Mouse (Mus musculus): Measurements from ENCODE around the gene Pik3ip1.

Pik3ip1 gene
- long read RNA-seq, experiment 1, transcript Pik3ip1-201 (6 exons, 2,573 nt) = major isoform, 14 of 15 reads
- long read RNA-seq, experiment 1, partial matches to known transcripts = 0 of 15 reads
- long read RNA-seq, experiment 1, other reads (novel, unspliced or antisense) = 0 of 15 reads
- long read RNA-seq, experiment 2, transcript Pik3ip1-201 (6 exons, 2,573 nt) = major isoform, 15 of 20 reads
- long read RNA-seq, experiment 2, partial matches to known transcripts = 0 of 20 reads
- long read RNA-seq, experiment 2, other reads (novel, unspliced or antisense) = 3 of 20 reads

- intact Hi-C loops (cut with DNase I) = no loop called here
Observed at GRCm38 (mm10) chr11:3329891-3330451, at the start of gene Pik3ip1. TSS of gene Pik3ip1 (plus strand) at chr11:3330401.

DNA sequence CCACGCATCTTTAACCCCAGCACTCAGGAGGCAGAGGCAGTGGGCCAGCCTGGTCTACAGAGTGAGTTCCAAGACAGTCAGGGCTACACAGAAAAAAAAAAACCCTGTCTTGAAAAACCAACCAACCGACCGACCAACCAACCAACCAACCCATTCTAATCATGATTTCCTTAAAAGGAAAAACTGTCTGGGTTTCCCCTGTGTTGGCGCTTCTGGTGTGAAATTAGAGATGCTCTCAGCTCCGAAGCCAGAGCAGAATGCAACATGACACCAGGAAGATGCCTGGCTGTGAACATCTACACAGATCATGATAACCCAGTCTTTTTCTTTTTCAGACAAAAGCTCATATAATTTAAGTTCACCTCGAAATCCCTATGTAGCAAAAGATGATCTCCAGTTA, 47.3 kb upstream of the Pik3ip1 start:
- intact Hi-C loops (cut with DNase I) = no loop called here

GRCm38 (mm10) chr11:3283645-3284044, 46.6 kb upstream of the Pik3ip1 start:
- intact Hi-C loops (cut with DNase I) = no loop called here

DNA sequence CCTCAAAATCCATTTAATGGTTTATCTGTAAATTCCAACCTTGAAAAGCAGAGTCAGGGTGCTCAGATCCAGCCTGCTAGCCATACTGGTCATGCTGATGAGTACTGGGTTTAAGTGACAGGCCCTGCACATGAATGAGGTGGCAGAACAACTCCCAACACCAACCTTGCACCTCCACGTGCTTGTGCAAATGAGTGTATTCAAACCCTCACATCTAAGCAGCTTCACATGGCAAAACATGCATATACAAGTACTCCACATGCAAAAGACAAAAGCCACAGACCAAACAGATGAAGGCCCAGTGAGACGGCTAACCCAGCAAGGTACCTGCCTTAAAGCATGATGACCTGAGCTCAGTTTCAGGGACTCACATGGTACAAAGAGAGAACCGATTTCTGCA, 44.3 kb upstream of the Pik3ip1 start:
- intact Hi-C loops (cut with DNase I) = no loop called here

GRCm38 (mm10) chr11:3287131-3287530, 43.1 kb upstream of the Pik3ip1 start:
- intact Hi-C loops (cut with DNase I) = no loop called here

- intact Hi-C loops (cut with DNase I) = no loop called here
Observed at GRCm38 (mm10) chr11:3287921-3288320, 42.3 kb upstream of the Pik3ip1 start.

DNA sequence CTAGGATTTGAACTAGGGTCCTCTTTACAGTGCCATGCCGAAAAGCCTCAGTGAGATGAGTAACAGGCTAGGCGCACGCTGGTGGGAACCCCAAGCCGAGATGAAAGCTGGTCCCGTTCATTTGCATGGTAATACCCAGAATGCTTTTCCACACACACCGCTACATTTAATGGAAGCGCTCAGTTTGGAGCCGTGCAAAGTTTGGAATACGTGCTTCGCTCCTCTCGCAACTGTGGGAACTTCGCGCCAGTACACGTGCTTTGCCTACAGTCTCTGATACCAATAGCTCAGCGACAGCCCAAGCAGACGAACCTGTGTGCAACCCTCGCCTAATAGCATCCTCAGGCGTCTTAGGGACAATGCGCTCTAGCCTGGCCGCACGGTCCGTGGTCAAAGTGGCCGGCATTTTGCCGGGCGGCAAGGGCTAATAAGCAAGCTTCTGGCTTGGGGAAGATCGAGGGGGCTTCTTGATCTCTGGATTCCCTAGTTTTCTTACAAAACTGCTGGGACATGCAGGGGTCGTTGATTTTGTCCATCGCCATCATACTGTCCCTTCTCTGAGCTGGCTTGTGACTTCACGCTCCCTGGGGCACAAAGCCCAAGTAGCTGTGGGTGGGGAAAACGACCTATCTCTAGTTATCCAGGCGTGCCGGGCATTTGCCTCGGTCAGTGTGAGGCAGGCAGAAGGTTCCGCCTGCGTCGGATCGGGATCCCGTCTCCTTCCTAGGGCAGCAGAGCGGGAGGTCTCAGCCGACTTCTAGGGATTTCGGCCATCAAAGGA, 41.5 kb upstream of the Pik3ip1 start, which contains the start of gene Patz1:
TSS of gene Patz1 (plus strand) at position 354 of the 781 bp plus-strand sequence.
- intact Hi-C loops (cut with DNase I) = no loop called here

GRCm38 (mm10) chr11:3289302-3289802, 40.8 kb upstream of the Pik3ip1 start:
- intact Hi-C loops (cut with DNase I) = no loop called here

DNA sequence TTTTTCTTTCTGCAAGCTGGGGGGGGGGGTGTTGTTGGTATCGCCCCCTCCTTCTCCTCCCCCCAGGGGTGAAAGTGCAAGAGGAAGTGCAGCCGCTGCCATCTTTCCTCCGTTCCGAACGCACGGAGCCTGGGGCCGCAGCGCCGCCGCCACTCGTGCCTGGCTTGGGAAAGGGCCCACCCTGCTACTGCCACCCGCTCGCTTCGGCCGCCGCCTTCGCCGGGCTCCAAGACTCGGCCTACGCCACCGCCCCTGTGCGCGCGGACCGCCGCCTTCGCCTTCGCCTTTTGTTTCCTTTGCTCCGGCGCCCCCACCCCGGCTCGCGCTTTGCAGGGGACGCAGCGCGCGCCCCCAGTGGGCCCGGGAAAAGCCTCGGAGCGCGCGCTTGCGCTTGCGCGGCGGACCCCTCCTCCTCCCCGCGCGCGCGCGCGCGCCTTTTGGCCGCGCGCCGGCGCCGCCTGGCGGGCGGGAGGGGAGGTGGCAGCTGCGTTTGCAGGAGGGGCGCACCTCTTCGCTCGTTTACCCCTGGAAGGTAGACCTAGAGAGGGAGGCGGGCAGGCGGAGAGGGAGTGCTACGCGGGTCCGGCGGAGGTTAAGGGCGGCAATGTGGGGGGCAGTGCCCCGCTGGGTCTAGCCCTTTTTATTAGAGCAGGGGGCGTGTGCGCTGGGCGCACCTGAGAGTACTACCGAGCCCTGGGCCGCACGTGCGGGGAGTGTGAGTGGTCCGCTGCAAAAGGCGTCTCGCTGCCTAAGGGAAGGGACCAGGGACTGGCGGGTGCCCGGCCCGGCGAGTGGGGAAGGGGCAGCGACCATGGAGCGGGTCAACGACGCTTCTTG, 40.2 kb upstream of the Pik3ip1 start:
- intact Hi-C loops (cut with DNase I) = no loop called here

GRCm38 (mm10) chr11:3290640-3291310, 39.4 kb upstream of the Pik3ip1 start:
- intact Hi-C loops (cut with DNase I) = no loop called here

GRCm38 (mm10) chr11:3291311-3292061, 38.7 kb upstream of the Pik3ip1 start:
- intact Hi-C loops (cut with DNase I) = no loop called here

DNA sequence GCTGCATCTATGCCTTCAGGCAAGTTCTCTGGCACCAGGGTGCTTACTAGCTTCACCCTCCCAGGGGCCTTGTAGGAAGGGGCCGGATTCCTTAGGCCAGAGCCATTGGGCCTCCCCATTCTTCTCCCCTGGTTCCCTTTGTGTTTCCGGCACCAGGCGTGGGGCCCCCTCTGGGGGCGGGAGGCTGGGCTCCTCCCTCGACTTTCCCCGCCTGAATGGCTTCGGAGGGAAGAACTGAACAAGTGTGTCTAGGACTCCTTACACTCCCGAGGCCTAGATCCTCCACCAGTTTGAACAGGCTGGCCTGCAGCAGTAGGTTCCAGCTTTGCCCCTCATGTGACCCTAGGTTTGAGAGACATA, 38.2 kb upstream of the Pik3ip1 start:
- intact Hi-C loops (cut with DNase I) = no loop called here

- intact Hi-C loops (cut with DNase I) = no loop called here
Observed at GRCm38 (mm10) chr11:3292711-3293249, 37.4 kb upstream of the Pik3ip1 start.

- intact Hi-C loops (cut with DNase I) = no loop called here
Observed at GRCm38 (mm10) chr11:3293361-3293760, 36.8 kb upstream of the Pik3ip1 start.

DNA sequence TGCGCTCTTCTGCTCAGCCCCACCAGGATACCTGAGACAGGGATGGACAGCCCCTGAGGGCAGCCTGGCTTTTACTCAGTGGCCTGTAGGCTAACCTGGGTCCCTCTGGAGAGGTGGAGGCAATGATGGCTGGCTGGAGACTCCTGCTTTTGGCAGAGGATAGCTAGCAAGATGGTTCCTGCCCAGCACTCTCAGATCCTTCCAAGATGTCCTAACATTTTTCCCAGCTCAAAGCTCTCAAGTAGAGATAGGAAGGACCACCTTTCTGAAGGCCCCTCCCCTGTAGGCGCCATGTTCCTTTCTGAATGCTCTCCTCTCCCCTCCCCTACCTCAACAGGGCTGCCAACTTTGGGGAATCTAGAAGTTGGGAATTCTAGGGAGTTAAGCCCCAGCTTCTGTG, 35.6 kb upstream of the Pik3ip1 start:
- intact Hi-C loops (cut with DNase I) = no loop called here

- intact Hi-C loops (cut with DNase I) = no loop called here
Observed at GRCm38 (mm10) chr11:3296056-3296455, 34.1 kb upstream of the Pik3ip1 start.

DNA sequence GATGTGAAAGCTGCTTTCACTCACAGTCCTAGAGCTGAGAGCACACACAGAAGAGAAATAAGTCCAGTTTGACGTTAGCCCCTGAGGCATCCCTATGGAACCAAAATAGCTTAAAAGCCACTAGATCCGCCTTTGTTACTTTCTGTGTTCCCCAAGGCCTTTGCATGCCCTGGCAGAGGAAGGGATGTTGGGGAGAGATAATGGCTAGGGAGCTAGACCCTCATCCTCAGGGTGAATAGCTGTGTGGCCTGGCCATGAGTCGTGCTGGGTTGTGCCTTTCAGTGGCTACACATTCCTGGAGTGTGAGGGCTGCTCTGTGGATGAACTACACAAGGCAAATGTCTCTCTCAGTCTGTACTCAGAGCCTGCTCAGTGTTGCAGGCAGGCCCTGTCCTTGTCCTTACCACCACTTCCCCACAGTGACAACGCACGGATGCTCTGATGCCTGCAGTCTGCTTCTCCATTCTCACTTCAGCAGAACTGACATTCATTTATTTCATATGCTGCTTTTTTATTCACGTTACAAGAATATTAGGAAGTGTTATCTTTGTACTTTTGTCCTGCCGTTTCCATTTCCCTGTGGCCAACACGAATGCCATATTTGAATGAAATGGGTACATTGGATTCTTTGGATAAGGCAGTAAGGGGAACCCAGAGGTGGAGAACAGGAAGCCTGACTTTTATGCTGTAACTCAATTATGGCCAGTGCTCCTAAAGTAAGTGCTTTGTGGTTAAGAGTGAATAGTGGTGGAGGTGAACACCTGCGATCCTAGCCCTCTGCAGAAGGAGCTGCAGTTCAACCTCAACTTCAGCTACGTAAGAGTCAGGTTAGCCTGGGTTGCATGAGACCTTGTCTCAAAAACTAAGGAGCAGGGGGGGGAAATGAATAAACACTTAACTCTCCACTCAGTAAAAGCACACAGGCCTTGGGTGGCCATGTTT, 32.1 kb upstream of the Pik3ip1 start:
- intact Hi-C loops (cut with DNase I) = no loop called here

DNA sequence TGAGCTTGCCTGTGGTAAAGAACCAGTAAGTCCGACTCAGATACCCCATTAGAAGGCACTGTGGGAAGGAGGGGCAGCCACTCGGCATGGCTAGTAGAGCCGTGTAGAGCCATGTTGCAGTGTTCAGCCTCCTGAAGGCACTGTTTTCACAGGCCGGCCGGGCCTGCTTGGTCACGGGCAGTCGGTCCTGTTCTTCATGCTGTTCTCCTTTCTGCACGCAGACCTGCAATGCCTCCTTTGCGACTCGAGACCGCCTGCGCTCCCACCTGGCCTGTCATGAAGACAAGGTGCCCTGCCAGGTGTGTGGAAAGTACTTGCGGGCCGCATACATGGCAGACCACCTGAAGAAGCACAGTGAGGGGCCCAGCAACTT, 31.4 kb upstream of the Pik3ip1 start:
- intact Hi-C loops (cut with DNase I) = no loop called here

- intact Hi-C loops (cut with DNase I) = no loop called here
Observed at GRCm38 (mm10) chr11:3301075-3301474, 29.1 kb upstream of the Pik3ip1 start.
